Mouse (Mus musculus) forebrain, embryonic 12.5 days (tissue): ENCODE measurements at regions not wholly inside any gene's neighbourhood (a gene's known extent, or its start where the extent isn't known, plus 50 kb on each side); places are given as distances from the start of the nearest gene placed in this dataset.

Experiments used
- ATAC-seq: fragments of 200-750 bp; cut with Nextera tagmentation; 2 replicates; pipeline ENCODE4 v1.8.0; 2017; ENCODE audit warnings: moderate TSS enrichment; ENCODE audit not compliant: low FRiP score
- H3K27ac ChIP-seq: fragments of 300-500 bp; sonication (generic); 2 replicates; pipeline ENCODE4 v1.5.1; 2016; ENCODE audit warnings: mild to moderate bottlenecking
- H3K27me3 ChIP-seq: fragments of 300-500 bp; sonication (generic); 2 replicates; pipeline ENCODE4 v1.6.1; 2016; ENCODE audit warnings: mild to moderate bottlenecking
- H3K36me3 ChIP-seq: fragments of 300-500 bp; sonication (generic); replicated peaks from 2 replicates; pipeline ENCODE4 v1.6.1; 2016; ENCODE audit warnings: mild to moderate bottlenecking
- H3K4me1 ChIP-seq: fragments of 300-500 bp; sonication (generic); 2 replicates; pipeline ENCODE4 v1.6.1; 2016
- H3K4me2 ChIP-seq: fragments of 300-500 bp; sonication (generic); 2 replicates; pipeline ENCODE4 v1.6.1; 2016; ENCODE audit warnings: mild to moderate bottlenecking, moderate library complexity
- H3K4me3 ChIP-seq: fragments of 300-500 bp; sonication (generic); replicated peaks from 2 replicates; pipeline ENCODE4 v1.5.1; 2016; ENCODE audit warnings: mild to moderate bottlenecking
- H3K9ac ChIP-seq: fragments of 300-500 bp; sonication (generic); 2 replicates; pipeline ENCODE4 v1.6.1; 2016; ENCODE audit warnings: mild to moderate bottlenecking
- H3K9me3 ChIP-seq: fragments of 300-500 bp; sonication (generic); 2 replicates; pipeline ENCODE4 v1.6.1; 2016
- WGBS: fragments of 180-500 bp; shearing (Covaris S2); methylation state at CpG from one replicate; pipeline ENCODE4 v1.1.7; 2016; 5-methylcytosine and 5-hydroxymethylcytosine counted together

- Histone ChIP-seq H3K27ac (no peak overlapping the region), H3K4me1 (no peaks in the 10 kb centered on the region; the same call in 1 of the 2 replicates), H3K9ac (no peak overlapping the region), H3K4me3 (no peak overlapping the region), H3K27me3 (no peaks in the 10 kb centered on the region), H3K4me2 (no peak overlapping the region), H3K36me3 (no peaks in the 10 kb centered on the region), H3K9me3 (no peaks in the 10 kb centered on the region)
- 78% methylated on average over 5 of the region's 5 CpGs for WGBS
- ATAC-seq = no peak
These were observed 98.2 kb downstream of the Cd24a start for GRCm38 (mm10) chr10:43676289-43676688.

- Histone ChIP-seq H3K4me2 (no peak overlapping the region), H3K4me3 (no peak overlapping the region), H3K9me3 (no peaks in the 10 kb centered on the region), H3K27ac (no peak overlapping the region), H3K36me3 (no peaks in the 10 kb centered on the region), H3K4me1 (peaks cover 4% of the 10 kb centered on the region; the same call in 1 of the 2 replicates), H3K27me3 (no peaks in the 10 kb centered on the region), H3K9ac (no peak overlapping the region)
- WGBS = 41% methylated on average over 12 of the region's 12 CpGs
- no peak for ATAC-seq
These were observed 106.4 kb downstream of the Cd24a start for GRCm38 (mm10) chr10:43684247-43685033.

DNA sequence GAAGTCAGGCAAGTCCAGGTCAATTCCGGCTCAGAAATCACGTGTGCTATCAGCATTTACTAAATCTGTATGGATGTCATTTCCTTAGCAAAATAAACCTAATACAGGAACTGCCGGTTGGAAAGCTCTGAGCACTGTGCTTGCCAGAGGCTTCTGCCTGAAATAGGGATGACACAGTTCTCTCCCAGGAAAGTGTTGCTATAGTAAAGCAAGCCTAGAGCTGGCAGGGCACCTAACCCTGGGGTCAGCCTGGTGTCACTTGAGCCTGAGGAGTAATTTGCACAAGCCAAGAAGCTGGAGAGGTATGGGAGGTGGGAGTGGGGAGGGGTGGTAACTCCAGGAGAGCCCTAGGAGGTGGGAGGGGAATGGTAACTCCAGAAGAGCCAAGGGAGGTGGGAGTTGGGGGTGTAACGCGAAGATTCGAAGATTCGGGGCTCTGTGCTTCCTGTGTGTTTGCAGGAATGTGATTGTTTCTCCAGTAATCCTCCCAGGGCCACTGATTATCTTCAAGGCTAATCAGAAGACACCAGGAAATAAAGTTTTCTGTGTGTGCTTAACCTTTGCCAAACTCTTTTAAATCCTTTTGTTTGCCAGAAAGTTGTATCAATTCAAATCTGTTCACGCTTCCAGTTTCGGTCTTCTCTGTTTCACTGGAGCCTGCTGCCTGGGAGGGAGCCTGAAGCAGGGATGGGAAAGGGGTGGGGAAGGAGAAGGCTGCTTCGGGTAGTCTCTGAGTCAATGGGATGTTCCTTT is 111.3 kb downstream of the Cd24a start:
- H3K4me1 ChIP-seq = peaks cover 8% of the 10 kb centered on the region; the same call in 1 of the 2 replicates
- WGBS = 20% methylated on average over 10 of the region's 10 CpGs
- no peak overlapping the region for H3K4me2 ChIP-seq
- no peak for ATAC-seq
- no peaks in the 10 kb centered on the region for H3K27me3 ChIP-seq
- H3K4me3 ChIP-seq = no peak overlapping the region
- no peaks in the 10 kb centered on the region for H3K9me3 ChIP-seq
- no peak overlapping the region for H3K27ac ChIP-seq
- H3K9ac ChIP-seq = no peak overlapping the region
- no peaks in the 10 kb centered on the region for H3K36me3 ChIP-seq

- 54% methylated on average over 8 of the region's 8 CpGs for WGBS
These were observed 111.8 kb downstream of the Cd24a start for GRCm38 (mm10) chr10:43689914-43690316.

GRCm38 (mm10) chr10:43693974-43694373 is 115.9 kb downstream of the Cd24a start:
- WGBS = 78% methylated on average over 5 of the region's 5 CpGs
- ATAC-seq = no peak
- H3K9ac ChIP-seq = no peak overlapping the region
- no peak overlapping the region for H3K27ac ChIP-seq
- H3K9me3 ChIP-seq = no peaks in the 10 kb centered on the region
- no peak overlapping the region for H3K4me3 ChIP-seq
- no peaks in the 10 kb centered on the region for H3K27me3 ChIP-seq
- H3K36me3 ChIP-seq = no peaks in the 10 kb centered on the region
- no peak overlapping the region for H3K4me2 ChIP-seq
- peaks cover 11% of the 10 kb centered on the region for H3K4me1 ChIP-seq

More at GRCm38 (mm10) chr10:43689914-43690316, 111.8 kb downstream of the Cd24a start:
- Histone ChIP-seq H3K9ac (no peak overlapping the region), H3K36me3 (no peaks in the 10 kb centered on the region), H3K4me1 (peaks cover 11% of the 10 kb centered on the region; the same call in 1 of the 2 replicates), H3K9me3 (no peaks in the 10 kb centered on the region), H3K4me2 (no peak overlapping the region), H3K27ac (no peak overlapping the region), H3K4me3 (no peak overlapping the region), H3K27me3 (no peaks in the 10 kb centered on the region)
- no peak for ATAC-seq

GRCm38 (mm10) chr10:43694508-43694907 is 116.4 kb downstream of the Cd24a start:
- no peaks in the 10 kb centered on the region for H3K36me3 ChIP-seq
- H3K4me2 ChIP-seq = no peak overlapping the region
- H3K9ac ChIP-seq = no peak overlapping the region
- no peak overlapping the region for H3K4me3 ChIP-seq
- H3K27me3 ChIP-seq = no peaks in the 10 kb centered on the region
- H3K9me3 ChIP-seq = no peaks in the 10 kb centered on the region
- no peak for ATAC-seq
- peaks cover 7% of the 10 kb centered on the region for H3K4me1 ChIP-seq
- 7% methylated on average over 6 of the region's 6 CpGs for WGBS
- no peak overlapping the region for H3K27ac ChIP-seq

- Histone ChIP-seq H3K4me3 (no peak overlapping the region), H3K27ac (no peak overlapping the region), H3K4me2 (no peak overlapping the region), H3K9me3 (no peaks in the 10 kb centered on the region), H3K36me3 (no peaks in the 10 kb centered on the region), H3K4me1 (peaks cover 5% of the 10 kb centered on the region), H3K9ac (no peak overlapping the region), H3K27me3 (no peaks in the 10 kb centered on the region)
- ATAC-seq = no peak
- 70% methylated on average over 10 of the region's 10 CpGs for WGBS
These were observed 117.4 kb downstream of the Cd24a start for GRCm38 (mm10) chr10:43695470-43695869.

- WGBS = 36% methylated on average over 2 of the region's 2 CpGs
- ATAC-seq = no peak
- no peaks in the 10 kb centered on the region for H3K9me3 ChIP-seq
- no peaks in the 10 kb centered on the region for H3K36me3 ChIP-seq
- no peaks in the 10 kb centered on the region for H3K27me3 ChIP-seq
- no peak overlapping the region for H3K4me2 ChIP-seq
- H3K27ac ChIP-seq = no peak overlapping the region
- no peak overlapping the region for H3K4me3 ChIP-seq
- no peak overlapping the region for H3K9ac ChIP-seq
- peaks cover 5% of the 10 kb centered on the region for H3K4me1 ChIP-seq
These were observed 119.8 kb downstream of the Cd24a start for GRCm38 (mm10) chr10:43697917-43698316.

DNA sequence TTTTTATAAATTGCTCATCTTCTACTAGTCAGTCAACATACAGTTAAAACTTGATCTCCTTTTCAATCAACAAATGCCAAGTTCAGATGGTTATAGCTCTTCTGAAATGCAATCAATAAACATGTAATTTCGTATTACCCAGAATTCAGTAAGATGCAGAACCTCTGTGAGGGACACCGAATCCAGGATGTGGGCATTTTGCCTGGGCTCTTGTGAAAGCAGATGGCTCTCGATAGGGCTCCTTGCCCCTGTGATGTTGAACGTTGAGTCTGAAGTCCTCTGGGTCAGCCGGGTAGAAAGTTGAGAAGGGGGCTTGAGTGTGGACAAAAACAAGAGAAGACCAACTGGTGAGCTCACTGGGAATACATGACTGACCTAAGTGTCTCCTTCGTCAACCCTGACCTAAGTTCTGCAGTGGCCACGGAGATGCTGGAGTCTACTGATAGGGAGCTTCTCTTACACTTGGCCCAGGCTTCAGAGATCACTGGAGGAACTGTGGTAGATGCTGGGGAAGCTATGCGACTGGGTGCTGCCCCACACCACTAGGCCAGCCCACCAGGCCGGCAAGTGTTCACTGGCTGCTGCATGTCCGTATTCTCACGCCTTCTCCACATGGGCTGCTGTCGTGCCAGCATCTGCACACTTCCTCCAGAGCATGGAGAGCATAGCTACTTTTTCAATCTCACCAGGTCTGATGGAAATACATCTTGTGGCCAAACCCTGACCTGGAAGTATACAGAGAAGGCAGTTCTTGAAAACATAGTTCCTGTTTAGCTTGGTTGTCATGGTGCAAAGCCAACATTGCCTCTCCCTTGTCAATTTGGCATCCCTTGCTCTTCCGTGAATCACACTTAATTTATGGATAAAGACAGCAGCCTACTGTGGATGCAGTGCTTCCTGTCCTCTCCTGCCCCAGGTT is 122.5 kb downstream of the Cd24a start:
- 90% methylated on average over 13 of the region's 13 CpGs for WGBS
- H3K9me3 ChIP-seq = no peaks in the 10 kb centered on the region
- ATAC-seq = no peak
- H3K27me3 ChIP-seq = peaks cover 2% of the 10 kb centered on the region; the same call in 1 of the 2 replicates
- H3K4me3 ChIP-seq = no peak overlapping the region
- H3K27ac ChIP-seq = no peak overlapping the region
- H3K9ac ChIP-seq = no peak overlapping the region
- H3K36me3 ChIP-seq = no peaks in the 10 kb centered on the region
- no peak overlapping the region for H3K4me2 ChIP-seq
- H3K4me1 ChIP-seq = no peaks in the 10 kb centered on the region; the same call in 1 of the 2 replicates

DNA sequence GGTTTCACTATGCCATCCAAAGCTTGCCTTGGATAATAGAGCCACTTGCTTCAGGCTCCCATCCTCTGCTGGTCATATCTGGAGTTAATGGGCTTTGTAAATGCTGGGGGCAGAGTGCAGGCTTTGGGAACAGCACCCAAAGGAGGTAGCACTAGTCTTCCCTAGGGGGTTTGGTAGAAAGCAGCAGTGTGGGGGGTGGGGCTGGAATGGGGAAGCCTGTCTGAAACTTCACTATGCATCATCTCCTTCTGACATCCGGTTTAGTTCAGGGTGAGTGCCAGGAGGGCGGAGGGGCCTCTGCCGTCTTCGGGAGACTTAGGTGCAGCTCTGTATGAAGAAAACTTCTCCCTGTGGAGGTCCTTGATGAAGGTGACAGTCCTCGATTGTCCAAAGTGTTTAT is 124.8 kb downstream of the Cd24a start:
- Histone ChIP-seq H3K9me3 (no peaks in the 10 kb centered on the region), H3K4me3 (no peak overlapping the region), H3K4me2 (no peak overlapping the region), H3K27me3 (peaks cover 14% of the 10 kb centered on the region; the same call in 1 of the 2 replicates), H3K27ac (no peak overlapping the region), H3K36me3 (no peaks in the 10 kb centered on the region), H3K9ac (no peak overlapping the region), H3K4me1 (no peaks in the 10 kb centered on the region; the same call in 1 of the 2 replicates)
- ATAC-seq = no peak
- WGBS = 91% methylated on average over 5 of the region's 5 CpGs

DNA sequence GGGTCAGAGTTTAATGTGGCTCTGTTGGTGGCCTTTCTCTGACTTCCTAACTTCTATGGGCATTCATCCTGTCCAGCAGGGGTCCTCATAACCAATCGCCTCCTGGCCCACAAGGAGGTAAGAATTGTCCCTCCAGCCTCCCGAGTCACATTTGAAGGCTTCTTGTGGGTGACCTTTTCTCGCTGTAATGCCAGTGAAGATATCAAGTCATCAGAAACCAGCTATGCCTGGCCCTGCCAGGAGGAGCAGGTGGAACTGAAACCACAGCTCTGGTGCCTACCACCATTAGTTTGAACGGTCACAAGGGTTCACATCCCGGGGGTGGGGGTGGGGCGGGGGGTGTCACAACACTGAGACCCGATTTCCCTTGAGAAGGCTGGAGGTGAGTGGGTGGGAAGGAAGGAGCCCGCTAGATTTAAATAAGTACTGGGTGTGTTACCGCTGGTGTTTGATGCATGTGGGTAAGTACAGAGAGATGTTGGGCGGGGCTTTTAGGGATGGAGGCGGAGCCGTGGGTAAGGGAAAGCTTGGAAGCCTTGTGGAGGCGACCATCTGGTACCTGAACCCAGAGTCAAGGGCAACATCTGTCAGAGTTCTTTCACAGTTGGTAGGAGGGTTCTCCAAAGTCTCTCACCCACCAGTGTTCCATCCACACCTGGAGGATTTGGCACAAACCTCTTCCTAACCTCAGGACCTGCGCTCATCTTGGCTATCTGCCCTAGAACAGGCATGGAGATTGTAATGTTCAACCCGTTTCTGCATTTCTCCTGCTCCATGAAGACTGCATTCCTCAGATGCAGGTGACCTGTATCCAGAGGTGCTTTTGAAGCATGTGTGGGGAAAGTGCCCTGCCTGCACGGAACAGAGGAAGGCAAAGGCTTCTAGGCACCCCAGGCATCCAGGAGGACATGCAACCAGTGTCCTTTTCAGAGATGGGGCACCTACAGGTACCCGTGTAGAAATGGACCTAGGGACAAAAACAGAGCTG is 128.2 kb downstream of the Cd24a start:
- Histone ChIP-seq H3K4me2 (no peak overlapping the region), H3K4me1 (no peaks in the 10 kb centered on the region), H3K27me3 (peaks cover 14% of the 10 kb centered on the region; the same call in 1 of the 2 replicates), H3K4me3 (no peak overlapping the region), H3K9me3 (no peaks in the 10 kb centered on the region), H3K27ac (no peak overlapping the region), H3K36me3 (no peaks in the 10 kb centered on the region), H3K9ac (no peak overlapping the region)
- 70% methylated on average over 17 of the region's 17 CpGs for WGBS
- no peak for ATAC-seq
